Mouse (Mus musculus) heart, postnatal 0 days (tissue): ENCODE results near the gene Cacna2d1. TPM values are rescaled to one million over a fixed set of nuclear protein-coding genes. Genes with fewer than 3 reads are reported as not detected.

Experiments
- ATAC-seq: fragments of 200-750 bp; cut with Nextera tagmentation; 2 replicates; pipeline ENCODE4 v1.8.0; 2017; ENCODE audit warnings: low read depth, moderate number of reproducible peaks, moderate library complexity; ENCODE audit not compliant: insufficient read depth
- DNase-seq: peaks from one replicate; pipeline ENCODE4 v3.0.0-alpha.2; 2016; ENCODE audit warnings: low spot score
- H3K27ac ChIP-seq: fragments of 300-500 bp; sonication (generic); 2 replicates; pipeline ENCODE4 v1.5.1; 2014; ENCODE audit warnings: low read depth, mild to moderate bottlenecking
- H3K27me3 ChIP-seq: fragments of 300-500 bp; sonication (generic); 2 replicates; pipeline ENCODE4 v1.6.1; 2014; ENCODE audit warnings: low read length, mixed read lengths; ENCODE audit not compliant: control insufficient read depth, insufficient read depth
- H3K36me3 ChIP-seq: fragments of 300-500 bp; sonication (generic); replicated peaks from 2 replicates; pipeline ENCODE4 v1.6.1; 2014; ENCODE audit warnings: low read length, mixed read lengths; ENCODE audit not compliant: control insufficient read depth, insufficient read depth
- H3K4me1 ChIP-seq: fragments of 300-500 bp; sonication (generic); 2 replicates; pipeline ENCODE4 v1.6.1; 2014; ENCODE audit warnings: antibody characterized with exemption; ENCODE audit not compliant: control insufficient read depth, insufficient read depth
- H3K4me2 ChIP-seq: fragments of 300-500 bp; sonication (generic); 2 replicates; pipeline ENCODE4 v1.6.1; 2014; ENCODE audit warnings: low read depth, mild to moderate bottlenecking, low read length, moderate library complexity
- H3K4me3 ChIP-seq: fragments of 300-500 bp; sonication (generic); 2 replicates; pipeline ENCODE4 v1.5.1; 2014; ENCODE audit warnings: low read depth, low read length
- H3K9ac ChIP-seq: fragments of 300-500 bp; sonication (generic); replicated peaks from 2 replicates; pipeline ENCODE4 v1.6.1; 2014; ENCODE audit warnings: low read depth, low read length, mixed read lengths
- H3K9me3 ChIP-seq: fragments of 300-500 bp; sonication (generic); replicated peaks from 2 replicates; pipeline ENCODE4 v1.6.1; 2016; ENCODE audit warnings: low read length; ENCODE audit not compliant: control insufficient read depth
- CTCF ChIP-seq: IDR thresholded peaks from 2 replicates; pipeline ENCODE4 v1.5.1; 2016; ENCODE audit warnings: antibody characterized with exemption, control low read depth, low read depth
- EP300 ChIP-seq: IDR thresholded peaks from 2 replicates; pipeline ENCODE4 v1.6.1; 2016; ENCODE audit warnings: antibody characterized with exemption, low read depth
- WGBS: fragments of 180-500 bp; shearing (Covaris S2); extraction: QIAGEN DNeasy Blood & Tissue Kit; methylation state at CpG from one replicate; pipeline ENCODE4 v1.1.7; 2014; 5-methylcytosine and 5-hydroxymethylcytosine counted together
- polyA plus RNA-seq: library from polyadenylated mRNA; unstranded; fragments of >200 nt; fragmentation: Nextera tagmentation; extraction: Ambion mirVana; gene quantifications from 2 replicates; pipeline ENCODE4 v1.2.1, GENCODE M21; 2015
- total RNA-seq: library from RNA; depleted of rRNA; stranded (reverse); fragments of >200 nt; gene quantifications from 2 replicates; pipeline ENCODE4 v1.2.3, GENCODE M21; 2014; ENCODE audit warnings: low replicate concordance

The Cacna2d1 gene
- total and polyA plus RNA-seq, 2 experiments from 2014 or later, result 17.7 to 37.6 TPM

- no peaks in the 10 kb centered on the region for H3K9me3 ChIP-seq
- H3K4me3 ChIP-seq, result no peak overlapping the region
- no peak for ATAC-seq
- H3K9ac ChIP-seq, result no peak overlapping the region
- no peak for DNase-seq
- no peaks in the 10 kb centered on the region for H3K36me3 ChIP-seq
- H3K4me1 ChIP-seq, result no peaks in the 10 kb centered on the region
- TF ChIP-seq CTCF (no peak), EP300 (no peak)
- H3K4me2 ChIP-seq, result no peak overlapping the region
- no peak overlapping the region for H3K27ac ChIP-seq
- H3K27me3 ChIP-seq, result no peaks in the 10 kb centered on the region
Observed at GRCm38 (mm10) chr5:16063273-16063672, 128.8 kb downstream of the Cacna2d1 start.

GRCm38 (mm10) chr5:16063949-16064348 is 129.5 kb downstream of the Cacna2d1 start:
- no peaks in the 10 kb centered on the region for H3K9me3 ChIP-seq
- H3K27me3 ChIP-seq, result no peaks in the 10 kb centered on the region
- ATAC-seq (no peak), DNase-seq (no peak)
- no peaks in the 10 kb centered on the region for H3K36me3 ChIP-seq
- H3K4me2 ChIP-seq, result no peak overlapping the region
- H3K27ac ChIP-seq, result no peak overlapping the region
- no peaks in the 10 kb centered on the region for H3K4me1 ChIP-seq
- no peak overlapping the region for H3K9ac ChIP-seq
- TF ChIP-seq EP300 (no peak), CTCF (no peak)
- 72% methylated on average over 3 of the region's 3 CpGs for WGBS
- H3K4me3 ChIP-seq, result no peak overlapping the region

- H3K27ac ChIP-seq, result no peak overlapping the region
- no peaks in the 10 kb centered on the region for H3K36me3 ChIP-seq
- H3K27me3 ChIP-seq, result no peaks in the 10 kb centered on the region
- ATAC-seq (no peak), DNase-seq (no peak)
- no peaks in the 10 kb centered on the region for H3K9me3 ChIP-seq
- H3K9ac ChIP-seq, result no peak overlapping the region
- H3K4me1 ChIP-seq, result no peaks in the 10 kb centered on the region
- TF ChIP-seq CTCF (no peak), EP300 (no peak)
- WGBS, result 80% methylated on average over 4 of the region's 4 CpGs
- H3K4me3 ChIP-seq, result no peak overlapping the region
- no peak overlapping the region for H3K4me2 ChIP-seq
Observed at GRCm38 (mm10) chr5:16065816-16066215, 131.3 kb downstream of the Cacna2d1 start.

GRCm38 (mm10) chr5:16082253-16082652 is 147.8 kb downstream of the Cacna2d1 start:
- ATAC-seq (no peak), DNase-seq (no peak)
- no peak overlapping the region for H3K4me3 ChIP-seq
- H3K27me3 ChIP-seq, result no peaks in the 10 kb centered on the region
- 57% methylated on average over 2 of the region's 2 CpGs for WGBS
- no peaks in the 10 kb centered on the region for H3K36me3 ChIP-seq
- TF ChIP-seq EP300 (no peak), CTCF (no peak)
- no peak overlapping the region for H3K4me2 ChIP-seq
- no peaks in the 10 kb centered on the region for H3K4me1 ChIP-seq
- H3K9me3 ChIP-seq, result no peaks in the 10 kb centered on the region
- H3K9ac ChIP-seq, result no peak overlapping the region
- no peak overlapping the region for H3K27ac ChIP-seq

- Histone ChIP-seq H3K36me3 (no peaks in the 10 kb centered on the region), H3K4me1 (no peaks in the 10 kb centered on the region), H3K27me3 (no peaks in the 10 kb centered on the region), H3K9me3 (no peaks in the 10 kb centered on the region), H3K9ac (no peak overlapping the region), H3K4me2 (no peak overlapping the region), H3K27ac (no peak overlapping the region), H3K4me3 (no peak overlapping the region)
- ATAC-seq, result no peak
- no peak for DNase-seq
- TF ChIP-seq EP300 (no peak), CTCF (no peak)
- 83% methylated on average over 10 of the region's 10 CpGs for WGBS
Observed at GRCm38 (mm10) chr5:16086979-16087902, 152.8 kb downstream of the Cacna2d1 start.
